Mouse (Mus musculus) cerebellum, adult 9-11 months (tissue): Measurements from ENCODE around the gene Larp6.

Experiments used
- DNase-seq: peaks from one replicate; pipeline ENCODE4 v3.0.0; 2022

The Larp6 gene

GRCm38 (mm10) chr9:60715828-60716227, 3.0 kb downstream of the Larp6 start:
- DNase-seq = no peak

GRCm38 (mm10) chr9:60718284-60718683, 5.5 kb downstream of the Larp6 start:
- DNase-seq = peak; percentile 50

- DNase-seq = no peak
Observed at GRCm38 (mm10) chr9:60719687-60720086, 6.9 kb downstream of the Larp6 start.

- DNase-seq = no peak
Observed at GRCm38 (mm10) chr9:60724968-60725367, 12.2 kb downstream of the Larp6 start.

- DNase-seq = no peak
Observed at GRCm38 (mm10) chr9:60734321-60734720, 21.5 kb downstream of the Larp6 start.

- DNase-seq = no peak
Observed at GRCm38 (mm10) chr9:60739126-60739525, 26.3 kb downstream of the Larp6 start.

- DNase-seq = no peak
Observed at GRCm38 (mm10) chr9:60741436-60741835, 28.6 kb downstream of the Larp6 start.

- peak; percentile 77 for DNase-seq
Observed at GRCm38 (mm10) chr9:60742516-60742915, 29.7 kb downstream of the Larp6 start.

- peak; percentile 46 for DNase-seq
Observed at GRCm38 (mm10) chr9:60743180-60743900, 30.6 kb downstream of the Larp6 start.

- peak; percentile 60 for DNase-seq
Observed at GRCm38 (mm10) chr9:60744171-60744969, 31.6 kb downstream of the Larp6 start.

GRCm38 (mm10) chr9:60744971-60745370, 32.2 kb downstream of the Larp6 start:
- DNase-seq = no peak

GRCm38 (mm10) chr9:60746561-60746960, 33.8 kb downstream of the Larp6 start:
- no peak for DNase-seq

GRCm38 (mm10) chr9:60747672-60748071, 34.9 kb downstream of the Larp6 start:
- no peak for DNase-seq

GRCm38 (mm10) chr9:60748191-60748590, 35.4 kb downstream of the Larp6 start:
- no peak for DNase-seq

GRCm38 (mm10) chr9:60749105-60749504, 36.3 kb downstream of the Larp6 start:
- DNase-seq = no peak

- no peak for DNase-seq
Observed at GRCm38 (mm10) chr9:60751098-60751497, 38.3 kb downstream of the Larp6 start.

GRCm38 (mm10) chr9:60751971-60752370, 39.2 kb downstream of the Larp6 start:
- DNase-seq = no peak

GRCm38 (mm10) chr9:60752636-60753035, 39.8 kb downstream of the Larp6 start:
- no peak for DNase-seq

- DNase-seq = peak; percentile 20
Observed at GRCm38 (mm10) chr9:60756258-60756657, 43.5 kb downstream of the Larp6 start.

- DNase-seq = no peak
Observed at GRCm38 (mm10) chr9:60756866-60757740, 44.3 kb downstream of the Larp6 start.

- DNase-seq = no peak
Observed at GRCm38 (mm10) chr9:60757817-60758216, 45.0 kb downstream of the Larp6 start.

- DNase-seq = no peak
Observed at GRCm38 (mm10) chr9:60759436-60760007, 46.7 kb downstream of the Larp6 start.

- no peak for DNase-seq
Observed at GRCm38 (mm10) chr9:60765181-60765580, 52.4 kb downstream of the Larp6 start.
